Mouse (Mus musculus): ENCODE results near the gene Cyp4f13.

DNA sequence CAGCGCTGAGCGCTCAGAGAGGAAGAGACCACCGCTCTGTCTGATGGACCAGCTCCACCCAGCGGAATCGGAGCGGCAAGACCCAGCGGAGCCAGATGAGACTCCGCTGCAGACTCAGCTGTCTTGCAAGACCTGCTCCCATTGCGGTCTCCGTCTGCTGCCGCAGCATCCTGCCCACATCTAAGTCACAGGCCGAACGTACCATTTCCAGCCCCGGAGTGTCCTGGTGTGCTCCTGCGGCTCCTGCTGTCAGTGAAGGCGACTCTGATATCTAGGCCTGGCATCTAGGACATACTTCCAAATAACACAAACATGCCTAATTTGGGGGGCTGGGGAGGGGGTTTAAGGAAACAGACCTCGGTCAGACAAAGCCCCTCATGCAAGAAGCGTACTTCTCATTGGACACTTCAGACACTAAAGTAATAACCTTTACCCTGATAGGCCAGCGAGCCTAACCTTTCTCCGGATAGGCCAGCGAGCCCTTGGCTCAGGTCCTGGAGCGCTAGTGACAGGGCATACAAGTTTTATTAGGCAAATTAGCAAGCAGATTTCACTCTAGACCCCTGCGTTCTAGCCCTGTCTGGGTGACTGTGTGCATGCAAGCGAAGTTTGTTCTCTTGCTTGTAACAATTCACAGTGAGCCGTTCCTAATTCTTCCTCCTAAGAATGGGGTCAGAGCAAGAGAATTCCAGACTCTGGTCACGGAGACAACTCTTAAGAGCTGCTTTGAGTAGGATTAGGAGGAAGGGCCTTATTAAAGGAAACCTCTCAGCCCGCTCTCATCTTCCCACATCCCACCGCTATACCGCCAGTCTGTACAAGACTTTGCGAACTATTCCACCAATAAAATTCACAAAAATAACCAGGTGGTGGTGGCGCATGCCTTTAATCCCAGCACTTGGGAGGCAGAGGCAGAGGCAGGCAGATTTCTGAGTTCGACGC, 55.7 kb downstream of the Cyp4f13 start, which contains the start of gene Zfp870:
- TF ChIP-seq CTCF (IDR thresholded peaks at IDR 0.05; ENCODE audit: low read depth) = peak; percentile 52
- TF ChIP-seq EP300 (IDR thresholded peaks at IDR 0.05; ENCODE audit: low read depth) = no peak
